Mouse (Mus musculus) hindbrain, embryonic 14.5 days (tissue): ENCODE measurements around the gene Bri3bp. TPM values are rescaled to one million over a fixed set of nuclear protein-coding genes. Genes with fewer than 3 reads are reported as not detected.
A peak's percentile ranks its signal among the peaks of the same experiment; 100 is the strongest.
"Not testable (repeated sequence)": the region's sequence is repeated elsewhere in the genome, so short reads cannot be mapped to it uniquely, and the experiment has no call there.

Experiments
- ATAC-seq: fragments of 200-750 bp; cut with Nextera tagmentation; 2 replicates; pipeline ENCODE4 v1.8.0; 2017; ENCODE audit warnings: moderate number of reproducible peaks, mild to moderate bottlenecking, moderate TSS enrichment, moderate library complexity; ENCODE audit not compliant: low FRiP score
- DNase-seq: peaks from one replicate; pipeline ENCODE4 v3.0.0-alpha.2; 2015; ENCODE audit warnings: low spot score
- H3K27ac ChIP-seq: fragments of 300-500 bp; sonication (generic); 2 replicates; pipeline ENCODE4 v1.5.1; 2014; ENCODE audit warnings: mild to moderate bottlenecking, moderate library complexity
- H3K27me3 ChIP-seq: fragments of 300-500 bp; sonication (generic); 2 replicates; pipeline ENCODE4 v1.6.1; 2014; ENCODE audit warnings: mild to moderate bottlenecking, low read length, mixed read lengths; ENCODE audit not compliant: control insufficient read depth, insufficient read depth
- H3K36me3 ChIP-seq: fragments of 300-500 bp; sonication (generic); replicated peaks from 2 replicates; pipeline ENCODE4 v1.6.1; 2014; ENCODE audit not compliant: control insufficient read depth, insufficient read depth
- H3K4me1 ChIP-seq: fragments of 300-500 bp; sonication (generic); replicated peaks from 2 replicates; pipeline ENCODE4 v1.6.1; 2014; ENCODE audit warnings: antibody characterized with exemption, low read length, mixed read lengths; ENCODE audit not compliant: control insufficient read depth, insufficient read depth
- H3K4me2 ChIP-seq: fragments of 300-500 bp; sonication (generic); replicated peaks from 2 replicates; pipeline ENCODE4 v1.6.1; 2014; ENCODE audit warnings: mild to moderate bottlenecking, moderate library complexity
- H3K4me3 ChIP-seq: fragments of 300-500 bp; sonication (generic); replicated peaks from 2 replicates; pipeline ENCODE4 v1.5.1; 2014; ENCODE audit warnings: mild to moderate bottlenecking, low read length
- H3K9ac ChIP-seq: fragments of 300-500 bp; sonication (generic); 2 replicates; pipeline ENCODE4 v1.6.1; 2014
- H3K9me3 ChIP-seq: fragments of 300-500 bp; sonication (generic); 2 replicates; pipeline ENCODE4 v1.6.1; 2016; ENCODE audit warnings: low read length; ENCODE audit not compliant: control insufficient read depth
- WGBS: fragments of 180-500 bp; shearing (Covaris S2); extraction: QIAGEN DNeasy Blood & Tissue Kit; methylation state at CpG from one replicate; pipeline ENCODE4 v1.1.7; 2014; 5-methylcytosine and 5-hydroxymethylcytosine counted together
- polyA plus RNA-seq: library from polyadenylated mRNA; unstranded; fragments of >200 nt; fragmentation: Nextera tagmentation; extraction: Ambion mirVana; gene quantifications from 2 replicates; pipeline ENCODE4 v1.2.1, GENCODE M21; 2014

Gene Bri3bp
- polyA plus RNA-seq, 1 experiment from 2014 or later: 36.7 TPM

DNA sequence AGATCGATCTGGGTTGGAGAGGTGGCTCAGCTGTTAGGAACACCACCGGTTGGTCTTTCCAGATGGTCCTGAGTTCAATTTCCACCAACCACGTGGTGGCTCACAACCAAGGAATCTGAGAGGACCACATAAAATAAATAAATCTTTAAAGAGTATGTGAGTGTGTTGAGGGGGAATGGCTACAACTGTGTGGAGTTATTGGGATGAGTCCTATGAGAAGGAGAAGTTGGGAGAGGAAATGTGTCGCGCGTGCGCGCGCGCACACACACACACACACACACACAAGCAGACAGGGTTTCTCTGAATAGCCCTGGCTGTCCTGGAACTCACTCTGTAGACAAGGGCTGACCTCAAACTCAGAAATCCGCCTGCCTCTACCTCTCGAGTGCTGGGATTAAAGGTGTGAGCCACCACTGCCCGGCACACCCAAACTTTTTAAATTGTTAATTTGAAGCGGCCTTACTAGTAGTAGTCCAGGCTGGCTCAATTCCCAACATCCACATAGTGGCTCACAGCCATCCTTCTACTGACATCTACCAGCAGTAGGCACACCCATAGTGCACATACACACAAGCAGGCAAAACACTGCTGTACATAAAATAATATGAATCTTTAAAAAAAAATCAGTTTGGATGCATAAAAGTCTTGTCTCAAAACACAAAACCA, 33.3 kb upstream of the Bri3bp start:
- Histone ChIP-seq H3K4me1 (peaks cover 10% of the 10 kb centered on the region), H3K9me3 (no peaks in the 10 kb centered on the region), H3K36me3 (peaks cover 2% of the 10 kb centered on the region; the same call in 1 of the 2 replicates), H3K4me2 (0 out of 2 replicates have a peak overlapping the region, but pooled peaks have one; percentile 8), H3K4me3 (no peak overlapping the region), H3K27ac (no peak overlapping the region), H3K9ac (no peak overlapping the region), H3K27me3 (no peaks in the 10 kb centered on the region)
- DNase-seq (no peak), ATAC-seq (no peak)
- WGBS: 76% methylated on average over 14 of the region's 14 CpGs

DNA sequence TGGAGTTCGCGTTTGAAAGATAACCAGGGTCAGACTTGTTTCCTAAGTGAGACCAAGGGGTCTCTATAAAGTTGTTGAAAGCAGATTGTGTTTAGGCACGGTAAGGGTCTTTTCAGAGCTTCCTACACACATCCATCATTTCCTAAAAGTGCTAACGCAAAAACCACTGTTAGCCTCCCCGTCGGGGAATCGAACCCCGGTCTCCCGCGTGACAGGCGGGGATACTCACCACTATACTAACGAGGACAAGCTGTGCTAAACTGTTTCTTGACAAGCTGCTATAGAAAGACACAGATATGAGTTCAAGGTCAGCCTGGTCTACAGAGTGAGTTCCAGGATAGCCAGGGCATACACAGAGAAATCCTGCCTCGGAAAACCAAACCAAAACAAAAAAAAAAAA, 32.5 kb upstream of the Bri3bp start:
- under 1% methylated on average over 13 of the region's 13 CpGs for WGBS
- peak; percentile 34 for ATAC-seq
- no peaks in the 10 kb centered on the region for H3K27me3 ChIP-seq
- peak overlapping the region; percentile 9; the same call in 1 of the 2 replicates for H3K4me3 ChIP-seq
- H3K4me2 ChIP-seq: peak overlapping the region; percentile 32
- no peak overlapping the region for H3K27ac ChIP-seq
- H3K9me3 ChIP-seq: no peaks in the 10 kb centered on the region
- peaks cover 10% of the 10 kb centered on the region for H3K36me3 ChIP-seq
- peaks cover 10% of the 10 kb centered on the region for H3K4me1 ChIP-seq
- DNase-seq: peak; percentile 92
- no peak overlapping the region for H3K9ac ChIP-seq

DNA sequence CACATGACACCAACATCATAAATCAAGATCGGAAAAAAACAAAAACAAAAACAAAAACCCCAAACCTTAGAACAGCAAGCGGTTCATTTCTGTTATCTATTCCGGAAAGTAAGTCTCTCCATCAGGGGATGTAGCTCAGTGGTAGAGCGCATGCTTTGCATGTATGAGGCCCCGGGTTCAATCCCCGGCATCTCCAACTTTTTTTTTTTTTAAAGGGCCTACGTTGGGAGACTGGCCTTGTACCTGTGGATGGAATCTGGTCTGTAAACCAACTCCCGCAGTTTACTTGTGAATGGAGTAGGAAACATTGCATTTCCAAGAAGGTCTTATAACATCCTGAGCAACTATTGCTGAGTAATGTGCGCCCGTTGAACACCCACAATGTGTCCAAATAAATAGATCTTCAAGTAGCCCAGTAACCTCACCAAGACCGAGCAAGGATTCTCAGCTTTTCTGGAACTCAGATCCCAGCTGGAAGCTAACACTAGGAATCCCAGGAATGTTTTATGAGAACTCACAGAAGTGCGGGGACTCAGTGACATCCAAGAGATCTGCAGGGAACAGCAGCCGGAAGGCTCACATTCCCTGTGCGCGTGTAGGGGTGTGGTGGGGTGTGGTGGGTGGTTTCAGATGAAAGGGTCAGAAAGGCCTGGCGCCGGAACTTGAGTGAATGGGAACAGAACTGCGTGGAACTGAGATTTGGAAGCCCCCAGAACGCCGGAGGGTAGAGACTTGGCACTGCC, 31.8 kb upstream of the Bri3bp start:
- H3K27me3 ChIP-seq: no peaks in the 10 kb centered on the region
- peaks cover 10% of the 10 kb centered on the region for H3K4me1 ChIP-seq
- no peak overlapping the region for H3K9ac ChIP-seq
- 10% methylated on average over 20 of the region's 20 CpGs for WGBS
- peak; percentile 84 for DNase-seq
- H3K36me3 ChIP-seq: peaks cover 15% of the 10 kb centered on the region
- peak overlapping the region; percentile 32 for H3K4me2 ChIP-seq
- H3K4me3 ChIP-seq: peak overlapping the region; percentile 9; the same call in 1 of the 2 replicates
- 0 out of 2 replicates have a peak, but pooled peaks have one; percentile 18 for ATAC-seq
- no peaks in the 10 kb centered on the region for H3K9me3 ChIP-seq
- no peak overlapping the region for H3K27ac ChIP-seq

DNA sequence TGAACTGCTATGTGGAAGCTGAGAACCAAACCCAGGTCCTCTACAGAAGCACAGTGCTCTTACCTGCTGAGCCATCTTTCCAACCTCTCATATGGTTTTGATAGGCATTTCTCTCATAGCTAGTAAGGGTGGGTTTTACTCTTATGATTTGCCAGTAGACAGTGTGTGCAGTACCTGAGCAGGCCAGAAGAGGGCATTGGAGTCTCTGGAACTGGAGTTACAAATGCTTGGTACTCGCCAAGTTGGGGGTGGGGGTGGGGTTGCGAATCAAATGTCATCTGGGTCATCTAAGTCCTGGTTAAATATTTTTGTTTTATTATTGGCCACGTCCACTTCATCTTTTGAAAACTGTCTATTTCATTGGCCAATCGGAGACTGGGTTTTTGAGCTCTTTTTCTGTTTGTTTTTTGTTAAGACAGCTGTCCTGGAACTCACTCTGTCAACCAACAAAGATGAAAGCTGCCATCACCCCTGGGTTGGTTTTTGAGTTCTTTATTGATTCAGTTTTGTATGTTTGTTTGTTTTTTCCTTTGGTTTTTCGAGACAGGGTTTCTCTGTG, 29.3 kb upstream of the Bri3bp start:
- Histone ChIP-seq H3K9ac (no peak overlapping the region), H3K36me3 (peaks cover 41% of the 10 kb centered on the region), H3K4me3 (no peak overlapping the region), H3K9me3 (no peaks in the 10 kb centered on the region), H3K4me1 (peaks cover 5% of the 10 kb centered on the region), H3K4me2 (no peak overlapping the region), H3K27me3 (no peaks in the 10 kb centered on the region), H3K27ac (no peak overlapping the region)
- DNase-seq (no peak), ATAC-seq (no peak)
- 63% methylated on average over 5 of the region's 5 CpGs for WGBS

DNA sequence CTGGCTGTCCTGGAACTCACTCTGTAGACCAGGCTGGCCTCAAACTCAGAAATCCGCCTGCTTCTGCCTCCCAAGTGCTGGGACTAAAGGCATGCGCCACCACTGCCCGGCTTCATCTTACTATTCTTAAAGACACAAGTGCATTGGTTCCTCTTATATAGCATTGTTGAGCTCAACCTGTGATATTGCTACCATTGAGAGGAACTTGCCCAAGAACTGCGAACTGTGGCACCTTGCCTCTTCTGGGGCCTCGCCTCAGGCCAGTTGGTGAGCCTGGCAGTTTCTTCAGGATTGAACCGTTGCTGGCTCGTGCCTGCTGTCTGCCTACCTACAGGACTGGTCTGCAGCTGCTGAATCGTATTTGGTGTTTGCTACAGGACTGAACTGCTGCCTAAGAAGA, 28.8 kb upstream of the Bri3bp start:
- H3K27ac ChIP-seq, DNase-seq, H3K4me3 ChIP-seq, ATAC-seq, H3K4me1 ChIP-seq, H3K9me3 ChIP-seq, H3K27me3 ChIP-seq, H3K9ac ChIP-seq, H3K4me2 ChIP-seq: not testable (repeated sequence)
- peaks cover 45% of the 10 kb centered on the region for H3K36me3 ChIP-seq
- WGBS: 88% methylated on average over 8 of the region's 8 CpGs

DNA sequence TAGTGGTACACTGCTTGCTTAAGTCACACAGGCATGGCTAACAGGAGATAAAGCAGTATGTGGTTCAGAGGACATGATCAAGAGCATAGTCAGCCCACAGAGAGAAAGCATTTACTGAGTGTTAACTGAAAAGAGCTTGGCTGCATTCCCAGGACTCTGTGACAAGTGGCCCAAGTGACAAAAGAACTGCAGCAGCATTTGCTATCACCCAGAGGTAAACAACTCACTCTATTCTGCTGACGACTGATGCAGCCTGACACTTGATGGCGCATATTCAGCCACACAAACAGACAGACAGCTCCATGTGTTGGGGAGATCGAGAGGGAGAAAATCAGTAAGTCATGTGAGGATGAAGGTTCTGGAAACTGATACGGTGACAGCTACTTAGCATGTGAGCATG, 27.6 kb upstream of the Bri3bp start:
- H3K9me3 ChIP-seq: no peaks in the 10 kb centered on the region
- peaks cover 58% of the 10 kb centered on the region for H3K36me3 ChIP-seq
- H3K4me1 ChIP-seq: no peaks in the 10 kb centered on the region
- no peak overlapping the region for H3K4me2 ChIP-seq
- H3K4me3 ChIP-seq: no peak overlapping the region
- 82% methylated on average over 4 of the region's 4 CpGs for WGBS
- H3K27me3 ChIP-seq: no peaks in the 10 kb centered on the region
- H3K27ac ChIP-seq: no peak overlapping the region
- no peak overlapping the region for H3K9ac ChIP-seq
- ATAC-seq: no peak
- no peak for DNase-seq

DNA sequence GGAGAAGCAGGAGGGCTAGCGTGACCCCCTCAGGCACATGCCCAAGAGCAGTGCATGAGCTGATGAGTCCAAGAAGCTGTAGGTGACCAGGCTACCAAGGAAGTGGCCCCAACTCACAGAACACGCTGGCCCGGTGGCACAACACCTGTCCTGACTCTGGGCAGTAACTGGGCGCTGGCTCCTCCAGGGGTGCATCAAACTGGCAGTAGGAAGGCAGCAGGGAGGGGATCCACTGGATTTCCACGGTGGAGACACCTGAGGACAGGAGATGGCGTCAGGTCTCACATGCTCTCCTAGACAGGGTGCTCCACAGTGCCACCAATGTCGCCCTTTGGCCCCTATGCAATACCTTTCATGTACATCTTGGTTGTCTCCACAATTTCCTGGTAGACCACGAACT, 25.2 kb upstream of the Bri3bp start:
- ATAC-seq: no peak

DNA sequence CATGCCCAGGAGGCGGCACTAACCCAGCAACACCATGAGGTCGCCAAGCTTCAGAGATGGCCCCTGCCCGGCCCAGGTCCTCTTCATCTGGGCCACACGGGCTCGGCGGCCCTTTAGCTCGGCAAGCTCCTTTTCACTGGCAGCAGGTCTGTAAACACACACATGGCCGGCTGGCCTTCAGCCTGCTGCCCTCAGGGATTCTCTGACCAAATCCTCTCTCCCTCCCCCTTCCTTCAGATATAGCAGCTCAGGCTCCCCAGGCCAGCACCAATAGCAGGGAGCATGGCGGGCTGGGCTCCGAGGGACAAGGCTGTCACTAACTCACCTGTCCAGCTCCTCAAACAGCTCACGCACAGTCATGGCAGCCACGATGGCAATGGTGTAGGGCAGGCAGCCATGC, 22.7 kb upstream of the Bri3bp start:
- H3K9ac ChIP-seq: no peak overlapping the region
- ATAC-seq: no peak
- WGBS: 92% methylated on average over 12 of the region's 12 CpGs

More for the DNA sequence above, 25.2 kb upstream of the Bri3bp start:
- Histone ChIP-seq H3K36me3 (peaks cover 82% of the 10 kb centered on the region), H3K4me3 (no peak overlapping the region), H3K9me3 (no peaks in the 10 kb centered on the region), H3K9ac (no peak overlapping the region), H3K4me1 (no peaks in the 10 kb centered on the region), H3K4me2 (no peak overlapping the region), H3K27ac (no peak overlapping the region), H3K27me3 (no peaks in the 10 kb centered on the region)
- 97% methylated on average over 8 of the region's 8 CpGs for WGBS
- DNase-seq: no peak

DNA sequence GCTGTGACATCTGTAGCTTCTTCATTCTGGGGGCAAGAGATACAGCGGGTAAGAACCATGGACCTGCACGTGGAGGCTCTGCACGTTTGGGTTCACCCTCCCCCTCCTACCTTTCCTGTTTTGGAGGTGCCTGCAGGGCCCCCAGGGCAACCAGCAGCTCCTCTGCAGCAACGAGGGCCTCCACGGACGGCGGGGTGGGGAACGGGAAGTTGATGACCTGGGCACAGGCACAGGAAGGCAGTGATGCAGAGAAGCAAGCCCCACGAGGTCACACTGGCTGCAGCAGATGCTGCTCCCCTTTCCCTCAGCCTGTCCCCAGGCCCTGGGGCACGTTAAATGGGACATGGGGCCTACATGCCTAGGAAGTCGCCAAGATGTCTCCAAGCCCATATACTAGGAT, 22.2 kb upstream of the Bri3bp start:
- Histone ChIP-seq H3K9me3 (no peaks in the 10 kb centered on the region), H3K4me2 (no peak overlapping the region), H3K36me3 (peaks cover 99% of the 10 kb centered on the region), H3K4me3 (no peak overlapping the region), H3K27ac (no peak overlapping the region), H3K27me3 (no peaks in the 10 kb centered on the region), H3K9ac (no peak overlapping the region), H3K4me1 (no peaks in the 10 kb centered on the region)
- WGBS: 86% methylated on average over 11 of the region's 11 CpGs
- no peak for DNase-seq
- ATAC-seq: no peak

More for the DNA sequence above, 22.7 kb upstream of the Bri3bp start:
- Histone ChIP-seq H3K4me3 (no peak overlapping the region), H3K27me3 (no peaks in the 10 kb centered on the region), H3K9me3 (no peaks in the 10 kb centered on the region), H3K4me2 (no peak overlapping the region), H3K4me1 (no peaks in the 10 kb centered on the region), H3K27ac (no peak overlapping the region), H3K36me3 (peaks cover 99% of the 10 kb centered on the region)
- no peak for DNase-seq
